Mouse (Mus musculus): Measurements from ENCODE around the gene Sec63. TPM values are rescaled to one million over a fixed set of nuclear protein-coding genes. Genes with fewer than 3 reads are reported as not detected.

The Sec63 gene
- polyA plus RNA-seq, 1 experiment: 10.1 TPM

GRCm38 (mm10) chr10:42860159-42860911 lies 99.0 kb downstream of the Sec63 start, which contains the start of gene Scml4:
Gene Scml4, plus strand, starts transcription at chr10:42860370.
- WGBS: 19% methylated on average over 17 of the region's 17 CpGs

GRCm38 (mm10) chr10:42861446-42861845 lies 100.2 kb downstream of the Sec63 start:
- 45% methylated on average over 7 of the region's 7 CpGs for WGBS
- no peak for DNase-seq (ENCODE audit: low read depth, low spot score)

More at GRCm38 (mm10) chr10:42860159-42860911, 99.0 kb downstream of the Sec63 start, which contains the start of gene Scml4:
- no peak for DNase-seq (ENCODE audit: low read depth, low spot score)

DNA sequence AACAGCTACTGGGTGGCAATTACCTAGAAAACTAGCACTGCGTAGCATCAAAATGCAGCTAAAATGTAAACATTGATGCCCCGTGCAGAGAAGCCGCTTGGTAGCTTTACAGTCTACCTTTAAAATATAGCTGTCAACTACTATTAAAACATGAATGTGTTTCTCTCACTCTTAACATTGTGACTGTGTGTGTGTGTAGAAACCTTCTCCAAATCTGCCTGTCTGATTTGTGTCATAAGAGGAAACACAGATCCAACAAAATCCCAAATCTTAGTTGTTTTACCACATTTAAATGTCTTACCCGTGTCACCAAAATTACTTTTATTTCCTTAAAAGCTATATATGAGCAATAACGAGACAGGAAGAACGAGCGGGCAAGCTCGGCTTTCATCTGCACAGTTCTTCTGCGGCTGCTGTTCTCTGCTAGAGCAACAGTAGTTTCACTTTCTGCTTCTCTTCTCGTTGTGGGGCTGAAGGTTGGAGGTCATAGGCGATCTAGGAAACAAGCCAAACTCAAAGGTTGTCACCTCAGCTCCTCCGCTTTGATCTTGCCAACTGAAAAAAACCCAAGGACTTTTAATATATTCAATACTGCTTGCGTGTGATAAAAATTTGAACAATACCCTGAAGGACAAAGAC lies 100.9 kb downstream of the Sec63 start:
- WGBS: 3% methylated on average over 13 of the region's 13 CpGs
- no peak for DNase-seq (ENCODE audit: low read depth, low spot score)

DNA sequence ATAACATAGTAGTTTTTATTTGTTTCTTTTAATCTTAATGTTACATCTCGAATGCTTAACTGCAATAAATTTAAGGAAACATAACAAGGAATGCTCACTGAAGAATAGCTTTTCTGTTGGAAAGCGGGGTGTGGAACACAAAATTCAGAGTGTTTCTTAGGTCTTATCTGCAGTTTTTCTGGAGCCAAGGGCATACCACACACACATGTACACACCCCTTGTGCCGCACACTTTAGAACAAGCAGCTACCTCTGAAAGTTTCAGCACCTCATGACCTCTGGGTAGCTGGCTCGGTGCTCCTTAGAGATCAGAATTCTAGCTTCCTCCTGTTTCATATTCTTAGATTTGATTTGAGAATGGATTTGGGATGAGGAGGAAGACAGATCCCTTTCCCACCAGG lies 101.5 kb downstream of the Sec63 start:
- no peak for DNase-seq (ENCODE audit: low read depth, low spot score)
- 14% methylated on average over 4 of the region's 4 CpGs for WGBS

DNA sequence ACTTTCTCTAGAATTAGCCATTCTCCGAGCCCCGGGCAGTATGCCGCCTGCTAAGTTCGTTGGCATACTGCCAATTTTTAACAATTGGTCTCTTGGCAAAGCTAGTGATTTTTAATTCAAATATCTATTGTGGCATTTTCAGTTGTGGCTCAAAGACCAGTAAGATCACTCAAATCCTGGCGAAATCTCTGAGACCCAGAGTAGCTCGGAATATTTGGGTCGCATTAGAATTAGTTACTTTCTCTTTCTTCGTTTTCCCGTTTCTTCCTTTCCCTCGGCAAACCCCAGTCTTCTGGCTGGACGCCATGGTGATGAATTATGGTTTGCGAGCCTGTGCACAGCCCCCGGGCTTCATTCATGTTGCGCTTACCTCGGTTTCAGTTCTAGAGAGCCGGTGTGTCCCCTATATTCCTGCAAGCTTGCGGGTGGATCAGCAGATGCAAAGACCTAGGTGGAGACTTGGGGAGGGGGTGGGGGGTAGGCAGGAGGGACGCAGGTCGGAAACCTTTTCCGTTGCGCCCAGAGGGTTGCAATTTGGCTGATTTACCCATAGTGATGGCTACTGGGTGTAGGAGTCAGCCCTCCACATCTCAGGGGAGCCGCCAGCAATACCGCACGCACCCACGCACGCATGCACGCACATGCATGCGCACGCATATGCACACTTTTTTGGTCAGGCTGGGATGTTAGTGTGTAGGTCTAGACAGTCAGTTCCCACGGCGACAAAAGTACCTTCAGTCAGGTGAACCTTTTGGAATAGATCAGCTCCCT lies 102.5 kb downstream of the Sec63 start:
- no peak for DNase-seq (ENCODE audit: low read depth, low spot score)
- 22% methylated on average over 31 of the region's 31 CpGs for WGBS

GRCm38 (mm10) chr10:42864696-42865095 lies 103.4 kb downstream of the Sec63 start:
- no peak for DNase-seq (ENCODE audit: low read depth, low spot score)
- 61% methylated on average over 5 of the region's 5 CpGs for WGBS

DNA sequence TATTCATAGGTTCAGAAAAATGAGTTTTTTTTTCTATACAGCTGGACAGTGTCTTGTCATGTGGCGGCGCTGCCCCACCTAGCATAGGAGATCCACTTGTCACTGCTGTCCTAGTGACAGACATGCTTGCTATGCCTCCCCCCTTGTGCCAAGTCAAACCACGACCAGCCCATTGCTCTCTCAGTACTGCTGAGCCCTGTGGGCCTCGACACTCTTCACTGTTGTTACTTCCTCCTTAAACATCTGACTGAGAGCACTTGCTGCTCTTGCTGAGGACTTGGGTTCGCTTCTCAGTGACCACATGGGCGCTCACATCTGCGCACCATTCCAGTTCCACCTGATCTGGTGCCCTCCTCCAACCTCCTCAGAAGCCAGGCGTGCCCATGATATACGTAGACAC lies 107.1 kb downstream of the Sec63 start:
- 92% methylated on average over 9 of the region's 9 CpGs for WGBS
- no peak for DNase-seq (ENCODE audit: low read depth, low spot score)

- WGBS: 32% methylated on average over 6 of the region's 6 CpGs
- DNase-seq (ENCODE audit: low read depth, low spot score): no peak
Measured at GRCm38 (mm10) chr10:42869467-42869866, 108.2 kb downstream of the Sec63 start.

DNA sequence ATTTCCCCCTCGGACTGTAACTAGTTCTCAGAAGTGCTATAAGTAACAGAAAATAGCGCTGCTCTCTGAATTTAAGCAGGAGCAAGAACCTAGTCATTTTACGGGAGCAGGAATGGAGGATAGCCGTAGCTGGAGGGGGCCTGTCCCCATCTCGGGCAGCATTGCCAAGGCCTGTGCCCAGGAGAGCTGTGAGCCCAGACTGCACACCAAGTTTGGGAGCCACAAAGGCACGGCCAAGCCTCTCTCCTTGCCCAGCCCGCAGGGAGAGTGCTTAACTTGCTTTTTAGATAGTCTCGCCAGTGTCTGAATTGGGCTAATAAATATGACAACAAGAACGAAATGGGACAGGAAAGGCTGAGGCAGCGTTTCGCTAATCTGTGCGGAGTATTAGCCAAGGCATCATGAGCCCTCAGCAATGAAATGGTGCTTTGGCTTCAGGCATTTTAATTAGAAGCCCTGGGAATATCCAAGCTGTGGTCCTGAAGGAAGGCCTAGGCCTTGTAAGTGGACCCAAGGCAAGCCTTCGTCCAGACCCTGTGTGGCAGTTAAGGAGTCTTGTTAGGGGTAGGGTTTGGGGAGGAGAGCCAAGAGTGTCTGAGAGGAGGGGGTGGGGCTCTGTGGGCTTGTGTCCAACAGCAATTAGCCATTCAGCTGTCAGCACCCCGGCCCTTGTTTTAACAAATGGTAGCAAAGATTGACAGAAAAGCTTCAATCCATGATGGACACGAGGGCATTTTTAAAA lies 111.1 kb downstream of the Sec63 start:
- DNase-seq (ENCODE audit: low read depth, low spot score): no peak
- 78% methylated on average over 15 of the region's 15 CpGs for WGBS

DNA sequence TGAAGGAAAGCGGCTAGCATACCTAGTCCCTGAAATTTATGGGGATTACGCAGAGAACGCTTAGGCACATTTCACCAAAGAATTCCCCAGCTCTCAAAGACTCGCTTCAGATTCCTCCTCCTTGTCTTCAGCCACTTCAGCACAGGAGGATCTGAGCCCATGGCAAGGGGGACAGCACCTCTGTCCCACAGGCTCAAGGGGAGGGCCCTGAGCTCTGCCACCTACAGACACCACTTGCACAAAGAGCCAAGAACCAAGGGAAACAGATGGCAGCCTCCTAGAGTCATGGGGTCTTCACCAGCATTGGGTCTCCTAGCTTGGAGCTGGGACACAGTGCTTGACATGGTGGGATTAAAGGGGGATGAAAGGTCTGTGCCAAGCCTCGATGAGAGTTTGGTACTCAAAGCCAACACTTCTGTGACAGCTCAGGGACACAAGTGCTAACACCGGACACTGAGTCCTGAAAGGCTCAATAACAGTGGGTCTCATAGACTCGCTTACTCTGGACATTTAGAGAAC lies 111.8 kb downstream of the Sec63 start:
- 92% methylated on average over 7 of the region's 7 CpGs for WGBS

DNA sequence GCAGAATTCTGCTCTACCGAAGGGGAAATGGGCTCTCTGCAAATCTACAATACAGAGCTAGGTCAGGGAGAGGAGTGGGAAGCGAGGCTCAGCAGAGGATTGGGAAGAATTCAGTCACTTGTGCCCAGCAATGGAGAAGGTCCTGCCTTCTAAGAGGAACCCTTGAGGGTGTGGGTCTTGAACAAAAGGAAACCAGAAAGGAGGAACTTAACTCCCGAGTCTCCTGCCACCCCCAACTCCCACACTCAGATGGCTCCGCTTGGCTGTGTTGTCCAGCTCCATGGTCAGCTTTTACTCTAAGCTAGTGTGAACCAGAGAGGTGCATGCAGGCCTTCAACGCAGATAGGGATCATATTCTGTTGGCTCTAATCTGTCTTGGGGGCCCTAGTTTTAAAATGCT lies 114.9 kb downstream of the Sec63 start:
- DNase-seq (ENCODE audit: low read depth, low spot score): no peak
- WGBS: 83% methylated on average over 5 of the region's 5 CpGs

More for the DNA sequence above, 111.8 kb downstream of the Sec63 start:
- no peak for DNase-seq (ENCODE audit: low read depth, low spot score)

GRCm38 (mm10) chr10:42879269-42879681 lies 118.0 kb downstream of the Sec63 start:
- WGBS: 79% methylated on average over 5 of the region's 5 CpGs
- no peak for DNase-seq (ENCODE audit: low read depth, low spot score)

GRCm38 (mm10) chr10:42879682-42880081 lies 118.4 kb downstream of the Sec63 start:
- WGBS: 75% methylated on average over 5 of the region's 5 CpGs
- DNase-seq (ENCODE audit: low read depth, low spot score): no peak

Other genes starting within 250 kb of the Sec63 start
- gene Nr2e1, start 177.9 kb upstream of the Sec63 start, polyA plus RNA-seq (2012; rRNA removed): not detected in 2 replicates
- gene Ostm1, start 177.7 kb upstream of the Sec63 start, polyA plus RNA-seq (2012; rRNA removed): 8.3 and 11.7 TPM in 2 replicates
- 11.3 and 19.0 TPM in 2 replicates for gene Scml4, start 98.9 kb downstream of the Sec63 start, polyA plus RNA-seq (2012; rRNA removed)